Mouse (Mus musculus) lung, embryonic 14.5 days (tissue): ENCODE results near the gene Wipf2. TPM values are rescaled to one million over a fixed set of nuclear protein-coding genes. Genes with fewer than 3 reads are reported as not detected.
A peak's percentile ranks its signal among the peaks of the same experiment; 100 is the strongest.

Experiments used
- ATAC-seq: fragments of 200-750 bp; cut with Nextera tagmentation; 2 replicates; pipeline ENCODE4 v1.8.0; 2017; ENCODE audit warnings: mild to moderate bottlenecking, moderate TSS enrichment, moderate library complexity; ENCODE audit not compliant: insufficient read depth
- DNase-seq: peaks from one replicate; pipeline ENCODE4 v3.0.0-alpha.2; 2015
- H3K27ac ChIP-seq: fragments of 300-500 bp; sonication (generic); 2 replicates; pipeline ENCODE4 v1.5.1; 2014; ENCODE audit warnings: low read depth, mild to moderate bottlenecking, moderate library complexity
- H3K27me3 ChIP-seq: fragments of 300-500 bp; sonication (generic); 2 replicates; pipeline ENCODE4 v1.6.1; 2014; ENCODE audit warnings: low read length, control low read depth; ENCODE audit not compliant: insufficient read depth
- H3K36me3 ChIP-seq: fragments of 300-500 bp; sonication (generic); 2 replicates; pipeline ENCODE4 v1.6.1; 2014; ENCODE audit warnings: control low read depth; ENCODE audit not compliant: insufficient read depth
- H3K4me1 ChIP-seq: fragments of 300-500 bp; sonication (generic); 2 replicates; pipeline ENCODE4 v1.6.1; 2014; ENCODE audit warnings: antibody characterized with exemption, control low read depth; ENCODE audit not compliant: insufficient read depth
- H3K4me2 ChIP-seq: fragments of 300-500 bp; sonication (generic); 2 replicates; pipeline ENCODE4 v1.6.1; 2014; ENCODE audit warnings: mild to moderate bottlenecking
- H3K4me3 ChIP-seq: fragments of 300-500 bp; sonication (generic); 2 replicates; pipeline ENCODE4 v1.5.1; 2014; ENCODE audit warnings: low read depth, low read length
- H3K9ac ChIP-seq: fragments of 300-500 bp; sonication (generic); 2 replicates; pipeline ENCODE4 v1.6.1; 2014
- H3K9me3 ChIP-seq: fragments of 300-500 bp; sonication (generic); 2 replicates; pipeline ENCODE4 v1.6.1; 2016; ENCODE audit warnings: low read depth, low read length, control low read depth
- CTCF ChIP-seq: IDR thresholded peaks from 2 replicates; pipeline ENCODE4 v1.5.1; 2016; ENCODE audit warnings: antibody characterized with exemption, low read depth
- WGBS: fragments of 180-500 bp; shearing (Covaris S2); extraction: QIAGEN DNeasy Blood & Tissue Kit; methylation state at CpG from one replicate; pipeline ENCODE4 v1.1.7; 2014; 5-methylcytosine and 5-hydroxymethylcytosine counted together
- polyA plus RNA-seq: library from polyadenylated mRNA; unstranded; fragments of >200 nt; fragmentation: Nextera tagmentation; extraction: Ambion mirVana; gene quantifications from 2 replicates; pipeline ENCODE4 v1.2.1, GENCODE M21; 2014

Wipf2 gene
- polyA plus RNA-seq, 1 experiment from 2014 or later = 4.7 TPM

DNA sequence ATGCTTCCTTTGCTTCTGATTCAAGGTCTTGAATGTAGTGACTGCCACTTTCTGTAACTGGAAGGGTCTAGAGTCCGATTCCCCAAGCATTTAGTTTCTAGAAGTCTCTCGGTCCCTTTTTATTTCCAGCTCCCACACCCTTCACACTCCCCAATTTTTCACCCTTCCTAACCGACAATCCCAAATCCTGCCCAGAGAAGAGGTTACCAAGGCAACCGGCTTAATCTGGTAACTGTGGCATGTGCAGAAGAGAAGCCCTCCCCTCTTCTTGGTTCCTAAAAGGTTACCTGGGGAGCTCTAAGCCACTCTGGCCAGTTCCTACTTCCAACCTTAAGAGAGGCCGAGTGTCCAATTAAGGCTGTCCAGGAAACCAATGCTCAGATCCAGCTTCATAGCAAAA, 28.1 kb upstream of the Wipf2 start:
- peaks cover 14% of the 10 kb centered on the region for H3K27me3 ChIP-seq
- H3K4me2 ChIP-seq = no peak overlapping the region
- DNase-seq (no peak), ATAC-seq (no peak)
- TF ChIP-seq CTCF = no peak
- H3K9me3 ChIP-seq = no peaks in the 10 kb centered on the region
- peaks cover 42% of the 10 kb centered on the region for H3K36me3 ChIP-seq
- no peaks in the 10 kb centered on the region for H3K4me1 ChIP-seq
- no peak overlapping the region for H3K4me3 ChIP-seq
- no peak overlapping the region for H3K27ac ChIP-seq
- 50% methylated on average over 5 of the region's 5 CpGs for WGBS
- no peak overlapping the region for H3K9ac ChIP-seq

GRCm38 (mm10) chr11:98835725-98836124, 27.7 kb upstream of the Wipf2 start:
- Histone ChIP-seq H3K4me3 (no peak overlapping the region), H3K4me2 (no peak overlapping the region), H3K4me1 (no peaks in the 10 kb centered on the region), H3K36me3 (peaks cover 39% of the 10 kb centered on the region), H3K27me3 (peaks cover 14% of the 10 kb centered on the region), H3K9me3 (no peaks in the 10 kb centered on the region), H3K9ac (no peak overlapping the region), H3K27ac (no peak overlapping the region)
- 42% methylated on average over 3 of the region's 3 CpGs for whole genome bisulfite sequencing
- DNase-seq (no peak), ATAC-seq (no peak)
- TF ChIP-seq CTCF = no peak

DNA sequence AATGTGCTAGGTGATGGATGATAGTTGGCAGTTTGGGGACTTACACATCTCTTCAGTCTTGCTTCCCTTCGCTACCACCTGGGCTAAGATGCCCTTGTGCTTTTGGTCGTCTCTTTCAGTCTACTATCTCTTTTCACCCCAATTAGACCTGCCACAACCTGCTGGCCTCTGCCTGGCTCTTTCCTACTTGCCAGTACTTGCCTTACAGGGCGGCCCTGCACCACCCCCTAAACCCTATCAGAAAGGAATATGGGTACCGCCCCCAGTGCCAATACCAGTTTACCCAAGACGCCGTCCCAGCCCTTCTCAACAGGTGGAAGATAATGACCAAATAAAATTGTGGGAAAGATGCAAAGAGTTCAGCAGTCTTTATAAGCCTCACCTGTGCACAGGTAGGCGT, 27.3 kb upstream of the Wipf2 start:
- ATAC-seq = peak; percentile 25; the same call in 1 of the 2 replicates
- H3K4me2 ChIP-seq = peak overlapping the region; percentile 100
- no peaks in the 10 kb centered on the region for H3K9me3 ChIP-seq
- no peak overlapping the region for H3K9ac ChIP-seq
- H3K27me3 ChIP-seq = peaks cover 14% of the 10 kb centered on the region
- peak overlapping the region; percentile 61 for H3K4me3 ChIP-seq
- no peak for DNase-seq
- no peak overlapping the region for H3K27ac ChIP-seq
- TF ChIP-seq CTCF = no peak
- H3K4me1 ChIP-seq = no peaks in the 10 kb centered on the region
- H3K36me3 ChIP-seq = peaks cover 35% of the 10 kb centered on the region
- 25% methylated on average over 7 of the region's 7 CpGs for WGBS

- DNase-seq = peak; percentile 90
- peak within 1 kb of the TSS; percentile 65 for H3K9ac ChIP-seq
- H3K4me2 ChIP-seq = peak within 1 kb of the TSS; percentile 100
- peak within 1 kb of the TSS; percentile 27; the same call in 1 of the 2 replicates for H3K27ac ChIP-seq
- peaks cover 29% of the 10 kb centered on the region for H3K36me3 ChIP-seq
- 0% methylated on average over 31 of the region's 48 CpGs for WGBS
- peak within 1 kb of the TSS; percentile 61 for H3K4me3 ChIP-seq
- no peaks in the 10 kb centered on the region for H3K4me1 ChIP-seq
- ATAC-seq = peak; percentile 92
- H3K9me3 ChIP-seq = no peaks in the 10 kb centered on the region
- no peak for TF ChIP-seq CTCF
- H3K27me3 ChIP-seq = peaks cover 14% of the 10 kb centered on the region
These were observed 26.7 kb upstream of the Wipf2 start, which contains the start of gene Rapgefl1 for GRCm38 (mm10) chr11:98836651-98837141. Rapgefl1 (plus strand) TSS chr11:98836785.

DNA sequence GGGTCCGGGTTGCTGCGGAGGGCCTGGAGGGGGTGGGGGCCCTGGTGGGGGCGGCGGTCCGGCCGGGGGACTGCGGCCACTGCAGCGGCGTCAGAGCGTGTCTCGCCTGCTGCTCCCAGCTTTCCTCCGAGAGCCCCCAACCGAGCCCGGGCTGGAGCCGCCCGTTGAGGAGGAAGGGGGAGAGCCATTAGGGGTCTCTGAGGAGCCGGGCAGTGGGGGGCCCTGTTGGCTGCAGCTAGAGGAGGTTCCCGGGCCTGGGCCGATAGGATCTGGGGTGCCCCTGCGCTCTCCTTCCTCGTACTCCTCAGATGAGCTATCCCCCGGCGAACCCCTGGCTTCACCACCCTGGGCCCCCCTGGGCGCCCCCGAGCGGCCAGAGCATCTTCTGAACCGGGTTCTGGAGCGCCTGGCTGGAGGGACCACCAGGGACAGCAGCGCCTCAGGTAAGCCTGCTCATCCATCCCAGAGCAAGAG, 26.2 kb upstream of the Wipf2 start:
- ATAC-seq (peak; percentile 32; the same call in 1 of the 2 replicates), DNase-seq (peak; percentile 23)
- Histone ChIP-seq H3K4me1 (no peaks in the 10 kb centered on the region), H3K27ac (no peak overlapping the region), H3K4me3 (peak overlapping the region; percentile 61), H3K9ac (peak overlapping the region; percentile 65), H3K4me2 (peak overlapping the region; percentile 100), H3K27me3 (peaks cover 14% of the 10 kb centered on the region), H3K36me3 (peaks cover 24% of the 10 kb centered on the region), H3K9me3 (no peaks in the 10 kb centered on the region)
- 0 out of 2 replicates have a peak, but pooled peaks have one; percentile 7 for TF ChIP-seq CTCF
- 2% methylated on average over 29 of the region's 29 CpGs for WGBS

GRCm38 (mm10) chr11:98837917-98838316, 25.5 kb upstream of the Wipf2 start:
- ATAC-seq (no peak), DNase-seq (no peak)
- peaks cover 17% of the 10 kb centered on the region for H3K36me3 ChIP-seq
- H3K9ac ChIP-seq = no peak overlapping the region
- no peaks in the 10 kb centered on the region for H3K9me3 ChIP-seq
- H3K27me3 ChIP-seq = peaks cover 14% of the 10 kb centered on the region
- no peak overlapping the region for H3K27ac ChIP-seq
- H3K4me1 ChIP-seq = no peaks in the 10 kb centered on the region
- WGBS = 57% methylated on average over 11 of the region's 11 CpGs
- H3K4me3 ChIP-seq = 0 out of 2 replicates have a peak overlapping the region, but pooled peaks have one; percentile 61
- peak overlapping the region; percentile 100 for H3K4me2 ChIP-seq
- TF ChIP-seq CTCF = no peak

- Histone ChIP-seq H3K9me3 (no peaks in the 10 kb centered on the region), H3K36me3 (peaks cover 12% of the 10 kb centered on the region; the same call in 1 of the 2 replicates), H3K27ac (no peak overlapping the region), H3K4me3 (no peak overlapping the region), H3K27me3 (peaks cover 14% of the 10 kb centered on the region), H3K4me2 (no peak overlapping the region), H3K9ac (no peak overlapping the region), H3K4me1 (no peaks in the 10 kb centered on the region)
- TF ChIP-seq CTCF = no peak
- ATAC-seq (no peak), DNase-seq (no peak)
- 62% methylated on average over 9 of the region's 9 CpGs for WGBS
These were observed 24.9 kb upstream of the Wipf2 start for GRCm38 (mm10) chr11:98838512-98838911.
